Mouse (Mus musculus) stomach, postnatal 0 days (tissue): ENCODE results near the gene Bicc1. TPM values are rescaled to one million over a fixed set of nuclear protein-coding genes. Genes with fewer than 3 reads are reported as not detected.

Experiments used
- ATAC-seq: fragments of 200-750 bp; cut with Nextera tagmentation; 2 replicates; pipeline ENCODE4 v1.8.0; 2017; ENCODE audit not compliant: low FRiP score, low TSS enrichment
- DNase-seq: peaks from one replicate; pipeline ENCODE4 v3.0.0-alpha.2; 2016; ENCODE audit warnings: low spot score
- H3K27ac ChIP-seq: fragments of 300-500 bp; sonication (generic); replicated peaks from 2 replicates; pipeline ENCODE4 v1.5.1; 2014; ENCODE audit warnings: mild to moderate bottlenecking, control low read depth
- H3K27me3 ChIP-seq: fragments of 300-500 bp; sonication (generic); 2 replicates; pipeline ENCODE4 v1.6.1; 2014; ENCODE audit warnings: low read length; ENCODE audit not compliant: control insufficient read depth, insufficient read depth
- H3K36me3 ChIP-seq: fragments of 300-500 bp; sonication (generic); 2 replicates; pipeline ENCODE4 v1.6.1; 2014; ENCODE audit warnings: low read length, mixed read lengths; ENCODE audit not compliant: control insufficient read depth, insufficient read depth
- H3K4me1 ChIP-seq: fragments of 300-500 bp; sonication (generic); replicated peaks from 2 replicates; pipeline ENCODE4 v1.6.1; 2014; ENCODE audit warnings: antibody characterized with exemption; ENCODE audit not compliant: control insufficient read depth, insufficient read depth
- H3K4me2 ChIP-seq: fragments of 300-500 bp; sonication (generic); replicated peaks from 2 replicates; pipeline ENCODE4 v1.6.1; 2014; ENCODE audit warnings: low read depth, mild to moderate bottlenecking, control low read depth, moderate library complexity
- H3K4me3 ChIP-seq: fragments of 300-500 bp; sonication (generic); 2 replicates; pipeline ENCODE4 v1.5.1; 2014; ENCODE audit warnings: low read depth, low read length, control low read depth
- H3K9ac ChIP-seq: fragments of 300-500 bp; sonication (generic); 2 replicates; pipeline ENCODE4 v1.6.1; 2014; ENCODE audit warnings: mild to moderate bottlenecking, low read length, control low read depth, mixed read lengths
- H3K9me3 ChIP-seq: fragments of 300-500 bp; sonication (generic); 2 replicates; pipeline ENCODE4 v1.6.1; 2016; ENCODE audit warnings: low read length; ENCODE audit not compliant: control insufficient read depth
- CTCF ChIP-seq: IDR thresholded peaks from 2 replicates; pipeline ENCODE4 v1.5.1; 2016; ENCODE audit warnings: antibody characterized with exemption, low read depth, mild to moderate bottlenecking, moderate library complexity
- EP300 ChIP-seq: optimal IDR thresholded peaks from 2 replicates; pipeline ENCODE3; 2016; ENCODE audit warnings: antibody characterized with exemption
- WGBS: fragments of 180-500 bp; shearing (Covaris S2); extraction: QIAGEN DNeasy Blood & Tissue Kit; methylation state at CpG from one replicate; pipeline ENCODE4 v1.1.7; 2014; 5-methylcytosine and 5-hydroxymethylcytosine counted together
- polyA plus RNA-seq: library from polyadenylated mRNA; unstranded; fragments of >200 nt; fragmentation: Nextera tagmentation; extraction: Ambion mirVana; gene quantifications from 2 replicates; pipeline ENCODE4 v1.2.1, GENCODE M21; 2015

The Bicc1 gene
- polyA plus RNA-seq, 1 experiment from 2014 or later: 9.8 TPM

- Histone ChIP-seq H3K36me3 (no peaks in the 10 kb centered on the region), H3K9me3 (no peaks in the 10 kb centered on the region), H3K27ac (no peak overlapping the region), H3K4me2 (no peak overlapping the region), H3K4me3 (no peak overlapping the region), H3K4me1 (no peaks in the 10 kb centered on the region), H3K9ac (no peak overlapping the region), H3K27me3 (no peaks in the 10 kb centered on the region)
- WGBS: 78% methylated on average over 2 of the region's 2 CpGs
- DNase-seq: no peak
- TF ChIP-seq CTCF (no peak), EP300 (no peak)
- no peak for ATAC-seq
These were observed 156.6 kb downstream of the Bicc1 start for GRCm38 (mm10) chr10:71002871-71003270.

DNA sequence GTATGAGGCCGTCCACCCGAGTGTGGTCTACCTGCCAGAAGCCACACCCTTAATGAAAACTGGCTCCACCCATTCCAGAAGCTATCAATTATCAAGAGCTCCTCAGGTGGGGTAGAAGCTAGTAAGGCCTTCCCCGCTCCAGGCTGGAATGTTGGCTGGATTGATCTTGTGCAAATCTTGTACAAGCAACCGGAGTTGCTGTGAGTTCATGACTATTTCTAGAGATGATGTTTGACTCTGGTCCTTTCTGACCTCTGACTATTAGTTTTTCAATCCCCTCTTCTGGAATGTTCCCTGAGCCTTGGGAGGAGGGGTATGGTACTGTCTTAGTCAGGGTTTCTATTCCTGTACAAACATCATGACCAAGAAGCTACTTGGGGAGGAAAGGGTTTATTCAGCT lies 157.3 kb downstream of the Bicc1 start:
- TF ChIP-seq EP300 (no peak), CTCF (no peak)
- Histone ChIP-seq H3K27me3 (no peaks in the 10 kb centered on the region), H3K4me1 (no peaks in the 10 kb centered on the region), H3K9ac (no peak overlapping the region), H3K36me3 (no peaks in the 10 kb centered on the region), H3K4me3 (no peak overlapping the region), H3K27ac (no peak overlapping the region), H3K4me2 (no peak overlapping the region), H3K9me3 (no peaks in the 10 kb centered on the region)
- ATAC-seq (no peak), DNase-seq (no peak)
- WGBS: 92% methylated on average over 4 of the region's 4 CpGs

- TF ChIP-seq EP300: no peak
- TF ChIP-seq CTCF: peak; percentile 58
These were observed 161.4 kb downstream of the Bicc1 start for GRCm38 (mm10) chr10:70998136-70998535.

GRCm38 (mm10) chr10:70996051-70996450 lies 163.4 kb downstream of the Bicc1 start:
- Histone ChIP-seq H3K9me3 (no peaks in the 10 kb centered on the region), H3K9ac (no peak overlapping the region), H3K4me1 (no peaks in the 10 kb centered on the region), H3K36me3 (no peaks in the 10 kb centered on the region), H3K27me3 (no peaks in the 10 kb centered on the region), H3K27ac (no peak overlapping the region), H3K4me3 (no peak overlapping the region), H3K4me2 (no peak overlapping the region)
- ATAC-seq (no peak), DNase-seq (no peak)
- WGBS: 93% methylated on average over 9 of the region's 9 CpGs
- TF ChIP-seq CTCF (no peak), EP300 (no peak)

More at GRCm38 (mm10) chr10:70998136-70998535, 161.4 kb downstream of the Bicc1 start:
- 47% methylated on average over 4 of the region's 4 CpGs for WGBS
- Histone ChIP-seq H3K4me2 (no peak overlapping the region), H3K36me3 (no peaks in the 10 kb centered on the region), H3K27ac (no peak overlapping the region), H3K9ac (no peak overlapping the region), H3K9me3 (no peaks in the 10 kb centered on the region), H3K27me3 (no peaks in the 10 kb centered on the region), H3K4me1 (no peaks in the 10 kb centered on the region), H3K4me3 (no peak overlapping the region)
- ATAC-seq: no peak
- DNase-seq: no peak

- no peak overlapping the region for H3K4me3 ChIP-seq
- H3K4me1 ChIP-seq: no peaks in the 10 kb centered on the region
- no peak overlapping the region for H3K27ac ChIP-seq
- ATAC-seq (no peak), DNase-seq (no peak)
- H3K9me3 ChIP-seq: no peaks in the 10 kb centered on the region
- TF ChIP-seq EP300 (no peak), CTCF (no peak)
- WGBS: 94% methylated on average over 2 of the region's 2 CpGs
- no peaks in the 10 kb centered on the region for H3K27me3 ChIP-seq
- H3K9ac ChIP-seq: no peak overlapping the region
- no peak overlapping the region for H3K4me2 ChIP-seq
- no peaks in the 10 kb centered on the region for H3K36me3 ChIP-seq
These were observed 165.4 kb downstream of the Bicc1 start for GRCm38 (mm10) chr10:70994135-70994497.

DNA sequence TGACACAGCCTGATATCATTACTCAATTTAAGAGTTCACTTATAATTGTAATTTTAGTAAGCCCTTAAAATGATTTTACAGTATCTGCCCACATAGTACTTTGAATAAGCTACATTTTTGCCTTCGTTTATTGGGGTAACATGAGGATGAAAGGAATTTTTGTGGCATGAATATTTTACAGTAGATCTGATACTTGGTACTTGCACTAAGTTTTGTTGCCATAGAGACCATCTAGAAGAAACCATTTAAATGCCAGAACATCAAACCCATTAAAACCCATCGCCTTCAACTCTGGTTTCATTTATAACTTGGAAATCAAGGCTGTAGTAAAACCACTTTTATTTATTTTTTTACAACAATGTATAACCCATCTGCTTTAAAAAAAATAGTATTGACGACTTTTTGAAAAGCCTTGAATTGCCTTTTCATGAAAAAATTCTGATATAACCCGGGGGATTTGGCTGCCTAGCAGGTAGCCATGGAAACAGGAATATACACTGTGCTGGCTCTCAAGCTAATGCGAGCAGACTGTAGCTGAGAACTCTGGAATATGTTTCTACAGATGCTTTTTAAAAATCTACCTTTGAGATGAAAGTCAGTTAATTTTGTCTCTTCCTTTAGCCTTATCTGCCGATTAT lies 165.9 kb downstream of the Bicc1 start:
- Histone ChIP-seq H3K9me3 (no peaks in the 10 kb centered on the region), H3K27me3 (no peaks in the 10 kb centered on the region), H3K4me2 (no peak overlapping the region), H3K4me3 (no peak overlapping the region), H3K9ac (no peak overlapping the region), H3K27ac (no peak overlapping the region), H3K36me3 (no peaks in the 10 kb centered on the region), H3K4me1 (no peaks in the 10 kb centered on the region)
- DNase-seq (no peak), ATAC-seq (no peak)
- no peak for TF ChIP-seq CTCF
- TF ChIP-seq EP300: no peak
- 68% methylated on average over 6 of the region's 6 CpGs for WGBS
